Mouse (Mus musculus) cortical plate, adult 2 months (tissue): ENCODE results near the gene Pdgfd.

Experiments used
- CTCF ChIP-seq: fragments of 200-500 bp; IDR thresholded peaks from 2 replicates; pipeline ENCODE4 v1.5.1; 2011; ENCODE audit warnings: mild to moderate bottlenecking, control low read depth, low read length; ENCODE audit not compliant: insufficient read depth; ENCODE audit errors: extremely low read depth
- POLR2A ChIP-seq: fragments of 200-500 bp; IDR thresholded peaks from 2 replicates; pipeline ENCODE4 v1.6.1; 2011; ENCODE audit warnings: mild to moderate bottlenecking, low read length, control low read depth; ENCODE audit not compliant: insufficient read depth; ENCODE audit errors: extremely low read depth

DNA sequence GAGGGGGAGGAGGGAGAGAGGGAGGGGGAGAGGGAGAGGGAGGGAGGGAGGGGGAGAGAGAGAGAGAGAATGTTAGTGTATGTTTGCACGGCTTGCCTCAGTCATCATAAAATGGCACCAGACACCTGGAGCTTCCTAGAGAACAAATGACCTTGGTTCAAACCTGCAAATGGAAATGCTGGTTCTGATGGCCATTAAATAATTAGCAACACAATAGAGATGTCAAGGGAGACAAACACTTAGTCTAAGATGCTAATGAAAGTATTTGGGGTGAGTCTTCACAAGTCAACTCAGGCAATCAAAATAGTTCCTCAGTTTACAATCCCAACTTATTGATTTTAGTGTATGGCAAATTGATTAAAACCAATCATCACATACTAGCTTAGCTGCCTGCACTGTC is 198.2 kb downstream of the Pdgfd start:
- TF ChIP-seq CTCF = no peak
- no peak for TF ChIP-seq POLR2A
